ENCODE assay signal across 12 mouse cellular contexts in genomic region chr12:75666939-75667338, GRCm38 (mm10).
"Had no signal": no experiment of that assay in that cellular context is flagged by ENCODE, and none has a peak within 500 bp of the region (broad histone marks: within the 10 kb centered on the region; RNA-seq: fewer than 3 reads in every experiment).

No protein-coding gene starts in this region.

- H3K27me3 ChIP-seq: midbrain, embryonic 13.5 days; stomach, embryonic 15.5 days had no signal

- DNase-seq: kidney, adult 8-10 months; lung, adult 18-20 months; lung, postnatal 36 days; right cerebral cortex, postnatal 14 days; thymus, adult 2 months; thymus, postnatal 25 days had no signal

- ATAC-seq: lung, postnatal 0 days; midbrain, embryonic 13.5 days had no signal

- H3K9ac ChIP-seq: midbrain, embryonic 13.5 days; stomach, embryonic 15.5 days had no signal

- H3K27ac ChIP-seq: kidney, postnatal 0 days; left cerebral cortex, adult 2 months; limb, embryonic 10.5 days; midbrain, embryonic 13.5 days; stomach, embryonic 15.5 days had no signal

- H3K9me3 ChIP-seq: limb, embryonic 10.5 days; midbrain, embryonic 13.5 days; stomach, embryonic 15.5 days had no signal

- H3K4me2 ChIP-seq: midbrain, embryonic 13.5 days; stomach, embryonic 15.5 days had no signal

- H3K36me3 ChIP-seq: limb, embryonic 10.5 days; midbrain, embryonic 13.5 days; stomach, embryonic 15.5 days had no signal

- H3K4me3 ChIP-seq: left cerebral cortex, adult 2 months; limb, embryonic 10.5 days; midbrain, embryonic 13.5 days; stomach, embryonic 15.5 days had no signal
